Mouse (Mus musculus) liver, embryonic 14.5 days (tissue): Measurements from ENCODE around the gene Pphln1. TPM values are rescaled to one million over a fixed set of nuclear protein-coding genes. Genes with fewer than 3 reads are reported as not detected.

Experiments
- ATAC-seq: fragments of 200-750 bp; cut with Nextera tagmentation; 2 replicates; pipeline ENCODE4 v1.8.0; 2017; ENCODE audit warnings: moderate number of reproducible peaks, mild to moderate bottlenecking, moderate library complexity; ENCODE audit not compliant: insufficient read depth
- DNase-seq, 3 experiments: peaks; one replicate each; pipeline ENCODE4 v3.0.0-alpha.2; 2012 to 2013; ENCODE audit warnings: low read depth in 3 of 3, low spot score in 3 of 3
- H3K27ac ChIP-seq: fragments of 300-500 bp; sonication (generic); 2 replicates; pipeline ENCODE4 v1.5.1; 2014; ENCODE audit warnings: moderate library complexity, mild to moderate bottlenecking, control low read depth, inconsistent platforms
- H3K27me3 ChIP-seq: fragments of 300-500 bp; sonication (generic); 2 replicates; pipeline ENCODE4 v1.6.1; 2014; ENCODE audit warnings: mild to moderate bottlenecking, low read length, moderate library complexity; ENCODE audit not compliant: control insufficient read depth, insufficient read depth
- H3K36me3 ChIP-seq: fragments of 300-500 bp; sonication (generic); replicated peaks from 2 replicates; pipeline ENCODE4 v1.6.1; 2014; ENCODE audit warnings: low read depth; ENCODE audit not compliant: control insufficient read depth, insufficient read depth
- H3K4me1 ChIP-seq, 2 experiments: fragments of 200-500 bp in 1 of 2; fragments of 300-500 bp in 1 of 2; sonication (generic) in 1 of 2; replicated peaks; 2 replicates each; pipeline ENCODE4 v1.6.1; 2012 to 2014; ENCODE audit warnings: antibody characterized with exemption in 1 of 2, inconsistent platforms in 1 of 2, low read length in 1 of 2; ENCODE audit not compliant: control insufficient read depth in 2 of 2, insufficient read depth in 2 of 2
- H3K4me2 ChIP-seq: fragments of 300-500 bp; sonication (generic); 2 replicates; pipeline ENCODE4 v1.6.1; 2014; ENCODE audit warnings: low read depth, mild to moderate bottlenecking, control low read depth, moderate library complexity
- H3K4me3 ChIP-seq, 2 experiments: fragments of 200-500 bp in 1 of 2; fragments of 300-500 bp in 1 of 2; sonication (generic) in 1 of 2; 2 replicates each; pipeline ENCODE4 v1.5.1; 2012 to 2014; ENCODE audit warnings: low read depth in 2 of 2, low read length in 2 of 2, mild to moderate bottlenecking in 2 of 2, control low read depth in 1 of 2, inconsistent platforms in 1 of 2, moderate library complexity in 1 of 2; ENCODE audit not compliant: insufficient read depth in 1 of 2
- H3K9ac ChIP-seq: fragments of 300-500 bp; sonication (generic); replicated peaks from 2 replicates; pipeline ENCODE4 v1.6.1; 2014; ENCODE audit warnings: mild to moderate bottlenecking, control low read depth, moderate library complexity
- H3K9me3 ChIP-seq: fragments of 300-500 bp; sonication (generic); 2 replicates; pipeline ENCODE4 v1.6.1; 2016; ENCODE audit warnings: low read length, mixed read lengths; ENCODE audit not compliant: control insufficient read depth
- CTCF ChIP-seq: IDR thresholded peaks from 2 replicates; pipeline ENCODE4 v1.5.1; 2016; ENCODE audit warnings: antibody characterized with exemption, low read depth, control low read depth
- EP300 ChIP-seq: IDR thresholded peaks from 2 replicates; pipeline ENCODE4 v1.6.1; 2016; ENCODE audit warnings: antibody characterized with exemption, low read depth
- WGBS: fragments of 180-500 bp; shearing (Covaris S2); extraction: QIAGEN DNeasy Blood & Tissue Kit; methylation state at CpG from one replicate; pipeline ENCODE4 v1.1.7; 2014; ENCODE audit not compliant: insufficient replicate concordance; 5-methylcytosine and 5-hydroxymethylcytosine counted together
- polyA plus RNA-seq, 2 experiments: library from polyadenylated mRNA; depleted of rRNA in 1 of 2; stranded (reverse) in 1 of 2; unstranded in 1 of 2; fragments of >200 nt; fragmentation: Nextera tagmentation in 1 of 2; extraction: Ambion mirVana in 1 of 2; gene quantifications; 2 replicates each; pipeline versions ENCODE4 v1.2.1 to v1.2.3; 2012 to 2014

The Pphln1 gene
- polyA plus RNA-seq, 2 experiments, result 9.6 to 9.7 TPM

- H3K27me3 ChIP-seq, result no peaks in the 10 kb centered on the region
- no peak overlapping the region for H3K4me2 ChIP-seq
- TF ChIP-seq EP300 (no peak), CTCF (no peak)
- H3K4me3 ChIP-seq, result no peak overlapping the region
- no peak for ATAC-seq
- no peaks in the 10 kb centered on the region for H3K36me3 ChIP-seq
- no peak overlapping the region for H3K9ac ChIP-seq
- H3K4me1 ChIP-seq, result peaks cover 0 to 12% of the 10 kb centered on the region in 2 experiments; a peak in 3 of 4 replicates
- H3K9me3 ChIP-seq, result no peaks in the 10 kb centered on the region
- H3K27ac ChIP-seq, result no peak overlapping the region
- DNase-seq, result no peak
- 74% methylated on average over 7 of the region's 7 CpGs for whole genome bisulfite sequencing
These were observed 7.4 kb downstream of the Pphln1 start for GRCm38 (mm10) chr15:93405446-93405986.

- WGBS, result 74% methylated on average over 5 of the region's 5 CpGs
- no peaks in the 10 kb centered on the region for H3K27me3 ChIP-seq
- no peak overlapping the region for H3K27ac ChIP-seq
- H3K36me3 ChIP-seq, result no peaks in the 10 kb centered on the region; the same call in 1 of the 2 replicates
- no peak overlapping the region for H3K4me2 ChIP-seq
- no peak for DNase-seq
- ATAC-seq, result no peak
- H3K9me3 ChIP-seq, result no peaks in the 10 kb centered on the region
- H3K9ac ChIP-seq, result no peak overlapping the region
- TF ChIP-seq EP300 (no peak), CTCF (no peak)
- H3K4me1 ChIP-seq, result peaks cover 0 to 7% of the 10 kb centered on the region in 2 experiments; a peak in 3 of 4 replicates
- no peak overlapping the region for H3K4me3 ChIP-seq
These were observed 8.3 kb downstream of the Pphln1 start for GRCm38 (mm10) chr15:93406492-93406891.

GRCm38 (mm10) chr15:93412445-93412844 lies 14.3 kb downstream of the Pphln1 start:
- Histone ChIP-seq H3K4me3 (no peak overlapping the region), H3K36me3 (peaks cover 2% of the 10 kb centered on the region), H3K9ac (no peak overlapping the region), H3K9me3 (no peaks in the 10 kb centered on the region), H3K27me3 (no peaks in the 10 kb centered on the region), H3K4me1 (no peaks in the 10 kb centered on the region), H3K4me2 (no peak overlapping the region), H3K27ac (no peak overlapping the region)
- DNase-seq, result no peak
- ATAC-seq, result no peak
- 72% methylated on average over 3 of the region's 3 CpGs for WGBS
- no peak for TF ChIP-seq CTCF
- no peak for TF ChIP-seq EP300

- Histone ChIP-seq H3K9ac (no peak overlapping the region), H3K4me3 (no peak overlapping the region), H3K4me2 (no peak overlapping the region), H3K36me3 (peaks cover 2% of the 10 kb centered on the region), H3K4me1 (no peaks in the 10 kb centered on the region), H3K9me3 (no peaks in the 10 kb centered on the region), H3K27me3 (no peaks in the 10 kb centered on the region), H3K27ac (no peak overlapping the region)
- 87% methylated on average over 9 of the region's 9 CpGs for WGBS
- DNase-seq, result no peak
- ATAC-seq, result no peak
- TF ChIP-seq CTCF (no peak), EP300 (no peak)
These were observed 16.3 kb downstream of the Pphln1 start for GRCm38 (mm10) chr15:93414456-93414855.

GRCm38 (mm10) chr15:93416300-93416699 lies 18.1 kb downstream of the Pphln1 start:
- ATAC-seq (no peak), DNase-seq (no peak)
- Histone ChIP-seq H3K4me3 (no peak overlapping the region), H3K36me3 (peaks cover 2% of the 10 kb centered on the region), H3K9ac (no peak overlapping the region), H3K9me3 (no peaks in the 10 kb centered on the region), H3K4me1 (no peaks in the 10 kb centered on the region), H3K4me2 (no peak overlapping the region), H3K27me3 (no peaks in the 10 kb centered on the region), H3K27ac (no peak overlapping the region)
- no peak for TF ChIP-seq CTCF
- TF ChIP-seq EP300, result no peak
- 72% methylated on average over 6 of the region's 6 CpGs for WGBS
